Mouse (Mus musculus) intestine, embryonic 15.5 days (tissue): Measurements from ENCODE around the gene Nbdy. TPM values are rescaled to one million over a fixed set of nuclear protein-coding genes. Genes with fewer than 3 reads are reported as not detected.

Experiments used
- ATAC-seq: fragments of 200-750 bp; cut with Nextera tagmentation; 2 replicates; pipeline ENCODE4 v1.8.0; 2017; ENCODE audit warnings: moderate TSS enrichment, moderate library complexity
- H3K27ac ChIP-seq: fragments of 300-500 bp; sonication (generic); 2 replicates; pipeline ENCODE4 v1.5.1; 2015; ENCODE audit warnings: mild to moderate bottlenecking, inconsistent platforms
- H3K27me3 ChIP-seq: fragments of 300-500 bp; sonication (generic); replicated peaks from 2 replicates; pipeline ENCODE4 v1.6.1; 2015; ENCODE audit warnings: inconsistent platforms
- H3K36me3 ChIP-seq: fragments of 300-500 bp; sonication (generic); 2 replicates; pipeline ENCODE4 v1.6.1; 2015; ENCODE audit warnings: inconsistent platforms
- H3K4me1 ChIP-seq: fragments of 300-500 bp; sonication (generic); replicated peaks from 2 replicates; pipeline ENCODE4 v1.6.1; 2015; ENCODE audit warnings: inconsistent platforms
- H3K4me2 ChIP-seq: fragments of 300-500 bp; sonication (generic); replicated peaks from 2 replicates; pipeline ENCODE4 v1.6.1; 2015; ENCODE audit warnings: mild to moderate bottlenecking, inconsistent platforms
- H3K4me3 ChIP-seq: fragments of 300-500 bp; sonication (generic); replicated peaks from 2 replicates; pipeline ENCODE4 v1.5.1; 2015; ENCODE audit warnings: inconsistent platforms
- H3K9ac ChIP-seq: fragments of 300-500 bp; sonication (generic); 2 replicates; pipeline ENCODE4 v1.6.1; 2015; ENCODE audit warnings: inconsistent platforms
- H3K9me3 ChIP-seq: fragments of 300-500 bp; sonication (generic); 2 replicates; pipeline ENCODE4 v1.6.1; 2016; ENCODE audit warnings: inconsistent platforms
- WGBS: fragments of 180-500 bp; shearing (Covaris S2); methylation state at CpG from one replicate; pipeline ENCODE4 v1.1.7; 2015; 5-methylcytosine and 5-hydroxymethylcytosine counted together
- polyA plus RNA-seq: library from polyadenylated mRNA; unstranded; fragments of >200 nt; fragmentation: Nextera tagmentation; extraction: Ambion mirVana; gene quantifications from 2 replicates; pipeline ENCODE4 v1.2.1, GENCODE M21; 2015

The Nbdy gene
- polyA plus RNA-seq, result 81.2 and 85.4 TPM in 2 replicates

DNA sequence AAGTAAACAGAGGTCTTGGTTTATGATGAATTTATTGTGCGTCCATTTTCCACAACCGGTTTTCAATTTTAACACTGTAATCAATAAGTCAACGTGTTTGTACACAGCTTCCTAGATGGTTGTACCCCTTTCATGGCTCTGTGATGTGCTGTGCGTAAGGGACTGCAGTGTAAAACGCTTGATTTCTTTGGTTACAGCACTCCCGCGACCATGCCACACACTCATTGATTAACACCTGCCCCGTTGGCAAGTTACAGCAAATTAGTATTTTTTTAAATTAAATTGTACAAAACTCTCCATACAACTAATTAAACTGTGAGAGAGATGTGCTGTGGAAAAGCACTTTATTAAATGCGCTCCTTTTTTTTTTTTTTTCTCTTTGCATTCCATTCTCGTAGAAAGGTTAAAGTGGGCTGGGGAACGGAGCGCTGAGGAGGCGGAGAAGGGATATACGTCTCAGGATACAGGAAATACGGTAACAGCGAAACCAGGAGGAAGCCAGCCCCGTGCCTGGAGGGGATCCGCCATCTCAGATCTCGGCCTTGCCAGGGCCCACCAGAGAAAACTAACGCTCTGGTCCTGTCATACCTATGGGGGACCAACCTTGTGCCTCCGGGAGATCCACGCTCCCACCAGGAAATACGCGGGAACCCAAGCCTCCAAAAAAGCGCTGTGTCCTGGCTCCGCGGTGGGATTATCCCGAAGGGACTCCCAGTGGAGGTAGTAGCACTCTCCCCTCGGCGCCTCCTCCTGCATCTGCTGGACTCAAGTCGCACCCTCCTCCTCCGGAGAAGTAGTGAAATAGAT is at the start of gene Nbdy:
Gene Nbdy, plus strand, starts transcription at position 481 of the 807 bp plus-strand sequence.
- peak within 1 kb of the TSS; percentile 70 for H3K27ac ChIP-seq
- peak; percentile 98 for ATAC-seq
- no peaks in the 10 kb centered on the region for H3K9me3 ChIP-seq
- no peaks in the 10 kb centered on the region for H3K27me3 ChIP-seq
- H3K36me3 ChIP-seq, result no peaks in the 10 kb centered on the region
- no peaks in the 10 kb centered on the region for H3K4me1 ChIP-seq
- H3K4me2 ChIP-seq, result peak within 1 kb of the TSS; percentile 55
- peak within 1 kb of the TSS; percentile 53 for H3K9ac ChIP-seq
- WGBS, result 12% methylated on average over 32 of the region's 32 CpGs
- H3K4me3 ChIP-seq, result peak within 1 kb of the TSS; percentile 52

DNA sequence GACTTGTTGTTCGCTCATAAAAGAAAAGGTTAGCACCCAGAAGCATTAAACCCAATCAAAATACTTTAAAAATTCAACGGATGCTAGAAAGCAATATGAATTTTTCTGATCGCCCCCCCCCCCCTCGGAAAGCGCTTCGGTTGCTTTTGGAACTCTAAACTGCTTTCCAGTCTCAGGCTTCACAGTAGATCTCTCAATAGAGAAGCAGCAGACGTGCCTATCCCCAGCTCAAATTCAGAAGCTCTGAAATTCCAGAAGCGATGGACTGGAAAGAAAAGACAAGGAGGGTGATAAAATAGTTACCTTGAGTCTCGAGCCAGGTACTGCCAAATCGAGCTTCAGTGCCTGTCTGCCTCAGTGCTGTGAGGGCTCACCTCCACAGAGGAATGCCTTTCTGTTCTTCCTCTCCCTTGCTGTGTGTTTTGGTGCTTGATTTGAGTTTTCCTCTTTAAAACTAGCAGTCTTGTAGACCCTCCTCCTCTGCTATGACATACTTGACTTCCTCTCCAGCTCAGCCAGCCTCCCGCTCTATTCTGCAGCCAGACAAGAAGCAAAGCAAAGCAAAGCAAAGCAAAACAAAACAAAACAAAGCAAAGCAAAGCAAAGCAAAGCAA is 27.5 kb upstream of the Nbdy start, which contains the start of gene Kctd12b:
Gene Kctd12b, minus strand, starts transcription at position 610 of the 614 bp plus-strand sequence.
- no peak within 1 kb of the TSS for H3K9ac ChIP-seq
- H3K27ac ChIP-seq, result peak within 1 kb of the TSS; percentile 67
- ATAC-seq, result peak; percentile 62; the same call in 1 of the 2 replicates
- no peaks in the 10 kb centered on the region for H3K4me1 ChIP-seq
- no peaks in the 10 kb centered on the region for H3K27me3 ChIP-seq
- WGBS, result 28% methylated on average over 11 of the region's 11 CpGs
- no peaks in the 10 kb centered on the region for H3K36me3 ChIP-seq
- peak within 1 kb of the TSS; percentile 35 for H3K4me2 ChIP-seq
- no peaks in the 10 kb centered on the region for H3K9me3 ChIP-seq
- H3K4me3 ChIP-seq, result peak within 1 kb of the TSS; percentile 31

DNA sequence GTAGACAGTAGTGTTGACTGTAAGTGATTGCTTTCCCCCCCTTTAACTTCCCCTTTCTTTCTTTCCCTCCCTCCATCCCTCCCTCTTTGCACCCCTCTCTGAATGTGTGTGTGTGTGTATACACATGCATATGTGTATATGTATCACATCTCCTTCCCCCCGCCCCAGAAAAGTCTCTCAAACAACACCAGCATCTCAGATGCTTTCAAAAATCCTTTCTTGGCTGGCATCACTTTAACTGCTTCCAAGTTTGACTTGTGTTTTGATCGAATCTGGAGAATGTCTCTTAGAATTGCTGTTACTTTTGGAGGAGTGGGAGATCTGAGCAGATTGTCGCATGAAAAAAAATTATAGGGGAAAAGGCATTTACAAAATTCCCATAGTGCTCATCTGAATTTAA is 22.9 kb upstream of the Nbdy start:
- Histone ChIP-seq H3K4me2 (no peak overlapping the region), H3K4me3 (no peak overlapping the region), H3K4me1 (no peaks in the 10 kb centered on the region), H3K9me3 (no peaks in the 10 kb centered on the region), H3K27me3 (no peaks in the 10 kb centered on the region), H3K36me3 (no peaks in the 10 kb centered on the region), H3K27ac (no peak overlapping the region), H3K9ac (no peak overlapping the region)
- ATAC-seq, result no peak
- 83% methylated on average over 3 of the region's 3 CpGs for WGBS

DNA sequence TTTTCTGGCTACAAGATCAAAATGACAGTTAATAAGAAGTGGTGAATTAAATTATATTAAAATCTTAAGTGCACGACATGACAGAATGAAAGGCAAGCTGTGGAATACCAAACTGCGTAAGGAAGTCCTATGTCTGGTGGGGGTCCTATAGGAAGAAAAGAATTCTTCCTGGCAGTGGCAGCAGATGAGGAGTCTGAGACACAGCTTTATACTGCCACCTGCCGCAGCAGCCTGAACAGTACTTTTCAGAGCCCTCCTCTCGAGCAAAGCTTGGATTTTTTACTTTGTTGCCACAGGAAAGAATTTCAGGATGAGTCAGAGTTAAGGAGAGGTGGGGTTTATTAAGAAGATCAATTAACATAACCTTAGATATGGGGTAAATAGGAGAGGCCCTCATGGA is 15.7 kb upstream of the Nbdy start:
- 35% methylated on average over 4 of the region's 4 CpGs for WGBS
- no peak overlapping the region for H3K9ac ChIP-seq
- no peaks in the 10 kb centered on the region for H3K4me1 ChIP-seq
- H3K4me3 ChIP-seq, result no peak overlapping the region
- H3K36me3 ChIP-seq, result no peaks in the 10 kb centered on the region
- no peaks in the 10 kb centered on the region for H3K9me3 ChIP-seq
- ATAC-seq, result no peak
- H3K4me2 ChIP-seq, result no peak overlapping the region
- H3K27me3 ChIP-seq, result no peaks in the 10 kb centered on the region
- no peak overlapping the region for H3K27ac ChIP-seq

DNA sequence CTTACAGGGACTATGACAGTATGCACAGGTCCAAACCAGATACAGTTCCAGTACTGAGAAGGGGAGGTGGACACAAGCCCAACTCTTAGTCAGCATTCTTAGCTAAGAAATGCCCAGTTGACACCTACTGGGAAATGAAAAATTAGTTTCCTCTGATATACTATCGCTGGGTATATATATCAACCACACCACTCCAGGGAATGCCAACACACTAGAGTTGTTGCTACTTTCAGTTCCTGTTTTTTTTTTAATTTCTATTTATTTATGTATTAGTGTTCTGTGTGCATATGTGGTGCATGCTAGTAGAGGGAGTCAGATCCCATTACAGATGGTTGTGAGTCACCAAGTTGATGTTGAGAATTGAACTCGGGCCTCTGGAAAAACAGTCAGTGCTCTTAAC is 6.7 kb upstream of the Nbdy start:
- no peaks in the 10 kb centered on the region for H3K27me3 ChIP-seq
- H3K4me3 ChIP-seq, result no peak overlapping the region
- no peak overlapping the region for H3K9ac ChIP-seq
- no peaks in the 10 kb centered on the region for H3K4me1 ChIP-seq
- H3K27ac ChIP-seq, result no peak overlapping the region
- H3K9me3 ChIP-seq, result no peaks in the 10 kb centered on the region
- no peaks in the 10 kb centered on the region for H3K36me3 ChIP-seq
- ATAC-seq, result no peak
- 78% methylated on average over 2 of the region's 2 CpGs for WGBS
- no peak overlapping the region for H3K4me2 ChIP-seq

DNA sequence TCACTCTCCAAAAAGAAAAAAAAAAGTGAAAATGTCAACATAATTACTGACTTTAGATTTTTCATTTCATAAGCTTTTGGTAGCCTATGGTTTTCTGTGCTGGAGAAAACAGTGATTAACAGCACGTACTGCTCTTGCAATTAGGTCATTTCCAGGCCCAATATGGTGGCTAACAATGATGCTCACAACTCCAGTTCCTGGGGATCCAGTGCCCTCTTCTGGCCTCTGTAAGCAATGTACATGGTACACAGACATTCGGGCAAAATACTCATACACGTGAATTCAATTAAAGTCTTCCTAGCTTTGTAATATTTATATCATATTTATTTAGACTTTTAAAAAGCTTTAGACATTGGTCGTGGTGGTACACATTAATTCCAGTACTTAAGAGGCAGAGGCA is 3.8 kb upstream of the Nbdy start:
- no peak overlapping the region for H3K4me3 ChIP-seq
- no peak for ATAC-seq
- H3K27ac ChIP-seq, result no peak overlapping the region
- H3K9ac ChIP-seq, result no peak overlapping the region
- no peaks in the 10 kb centered on the region for H3K4me1 ChIP-seq
- WGBS, result 42% methylated on average over 4 of the region's 4 CpGs
- no peak overlapping the region for H3K4me2 ChIP-seq
- no peaks in the 10 kb centered on the region for H3K9me3 ChIP-seq
- no peaks in the 10 kb centered on the region for H3K27me3 ChIP-seq
- no peaks in the 10 kb centered on the region for H3K36me3 ChIP-seq

DNA sequence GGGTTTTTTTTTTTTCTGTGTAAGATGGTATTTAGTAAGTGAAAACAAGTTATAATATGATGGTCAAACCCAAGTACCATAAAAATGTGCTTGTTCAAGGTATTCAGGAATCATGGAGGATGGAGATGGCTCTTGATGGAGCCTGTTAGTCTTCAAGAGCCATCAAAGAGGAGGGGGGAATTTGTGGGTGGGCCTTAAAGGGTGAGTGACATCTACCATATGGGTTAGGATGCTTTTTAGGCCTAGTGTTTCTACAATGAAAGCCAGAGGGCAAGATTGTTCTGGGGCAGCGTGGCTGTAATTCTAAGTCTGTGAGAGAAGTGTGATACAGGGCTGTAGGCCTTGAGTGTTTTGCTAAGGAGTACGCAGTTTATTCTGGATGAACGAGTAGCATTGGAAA is 1.0 kb downstream of the Nbdy start:
- H3K9ac ChIP-seq, result no peak overlapping the region
- ATAC-seq, result no peak

DNA sequence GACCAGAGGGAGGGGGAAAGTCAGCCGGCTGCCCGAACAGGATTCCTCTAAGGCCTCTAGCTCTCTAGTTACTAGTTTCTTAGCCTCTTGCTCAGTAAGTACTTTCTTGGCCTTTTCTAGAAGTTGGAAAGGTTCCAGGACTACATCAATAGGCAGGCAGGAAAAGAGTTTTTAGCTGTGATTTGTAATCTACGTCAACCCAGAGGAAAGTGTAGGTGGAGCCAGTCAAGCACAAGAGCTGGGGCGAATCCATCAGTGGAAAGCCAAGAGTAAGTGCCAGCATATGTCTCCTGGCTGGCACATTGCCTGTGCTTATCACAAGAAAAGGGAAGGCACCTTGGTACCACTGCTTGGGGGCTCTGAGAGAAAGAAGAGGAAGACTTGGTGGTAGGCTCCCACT is 12.3 kb downstream of the Nbdy start:
- no peaks in the 10 kb centered on the region for H3K4me1 ChIP-seq
- 67% methylated on average over 4 of the region's 4 CpGs for WGBS
- no peak overlapping the region for H3K4me2 ChIP-seq
- H3K36me3 ChIP-seq, result no peaks in the 10 kb centered on the region
- no peak overlapping the region for H3K27ac ChIP-seq
- no peak overlapping the region for H3K4me3 ChIP-seq
- no peaks in the 10 kb centered on the region for H3K27me3 ChIP-seq
- H3K9me3 ChIP-seq, result no peaks in the 10 kb centered on the region
- ATAC-seq, result no peak
- H3K9ac ChIP-seq, result no peak overlapping the region

More for the DNA sequence above, 1.0 kb downstream of the Nbdy start:
- Histone ChIP-seq H3K4me3 (peak overlapping the region; percentile 31), H3K27me3 (no peaks in the 10 kb centered on the region), H3K27ac (no peak overlapping the region), H3K4me2 (peak overlapping the region; percentile 50), H3K9me3 (no peaks in the 10 kb centered on the region), H3K4me1 (no peaks in the 10 kb centered on the region), H3K36me3 (no peaks in the 10 kb centered on the region)
- 45% methylated on average over 3 of the region's 3 CpGs for WGBS

DNA sequence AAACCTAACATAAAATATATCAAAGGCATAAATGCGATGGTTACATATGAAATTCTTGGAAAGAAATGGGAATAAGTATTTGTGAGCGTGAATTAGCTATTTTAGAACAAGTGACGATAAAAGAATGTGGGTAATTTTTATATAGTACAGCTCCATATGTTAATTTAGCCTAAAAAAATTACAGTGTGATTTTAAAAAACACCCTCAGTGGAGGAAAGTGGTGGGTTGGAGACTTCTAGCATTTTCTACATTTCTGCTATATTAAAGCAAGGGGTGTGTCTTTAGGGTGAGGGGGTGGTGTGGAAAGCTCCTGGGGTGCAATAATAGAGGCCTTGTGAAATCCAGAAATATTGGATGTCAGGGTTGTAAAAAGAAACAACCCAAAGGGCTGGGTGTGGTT is 19.1 kb downstream of the Nbdy start:
- H3K4me3 ChIP-seq, result no peak overlapping the region
- H3K9me3 ChIP-seq, result no peaks in the 10 kb centered on the region
- no peak overlapping the region for H3K9ac ChIP-seq
- no peaks in the 10 kb centered on the region for H3K4me1 ChIP-seq
- H3K27me3 ChIP-seq, result no peaks in the 10 kb centered on the region
- H3K36me3 ChIP-seq, result no peaks in the 10 kb centered on the region
- ATAC-seq, result no peak
- WGBS, result 89% methylated on average over 3 of the region's 3 CpGs
- no peak overlapping the region for H3K27ac ChIP-seq
- no peak overlapping the region for H3K4me2 ChIP-seq

DNA sequence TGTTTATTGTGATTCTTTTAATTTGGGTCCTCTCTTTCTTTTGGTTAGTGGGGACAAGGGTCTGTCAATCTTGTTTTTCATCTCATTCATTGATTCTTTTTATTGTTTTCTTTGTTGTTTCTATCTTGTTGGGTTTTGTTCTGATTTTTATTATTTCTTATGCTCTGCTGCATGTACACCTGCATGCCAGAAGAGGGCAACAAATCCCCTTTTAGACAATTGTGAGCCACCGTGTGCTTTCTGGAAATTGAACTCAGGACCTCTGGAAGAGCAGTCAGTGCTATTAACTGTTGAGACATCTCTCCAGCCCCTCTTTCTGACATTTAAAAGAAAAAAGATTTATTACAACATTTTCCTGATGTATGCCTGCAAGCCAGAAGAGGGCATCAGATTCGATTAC is 25.8 kb downstream of the Nbdy start:
- Histone ChIP-seq H3K27ac (no peak overlapping the region), H3K4me1 (no peaks in the 10 kb centered on the region), H3K4me2 (no peak overlapping the region), H3K36me3 (no peaks in the 10 kb centered on the region), H3K9me3 (no peaks in the 10 kb centered on the region), H3K4me3 (no peak overlapping the region), H3K9ac (no peak overlapping the region), H3K27me3 (no peaks in the 10 kb centered on the region)
- WGBS, result 36% methylated on average over 2 of the region's 2 CpGs
- no peak for ATAC-seq
